12 mouse cellular contexts compared by ENCODE assay signal in the genomic region with DNA sequence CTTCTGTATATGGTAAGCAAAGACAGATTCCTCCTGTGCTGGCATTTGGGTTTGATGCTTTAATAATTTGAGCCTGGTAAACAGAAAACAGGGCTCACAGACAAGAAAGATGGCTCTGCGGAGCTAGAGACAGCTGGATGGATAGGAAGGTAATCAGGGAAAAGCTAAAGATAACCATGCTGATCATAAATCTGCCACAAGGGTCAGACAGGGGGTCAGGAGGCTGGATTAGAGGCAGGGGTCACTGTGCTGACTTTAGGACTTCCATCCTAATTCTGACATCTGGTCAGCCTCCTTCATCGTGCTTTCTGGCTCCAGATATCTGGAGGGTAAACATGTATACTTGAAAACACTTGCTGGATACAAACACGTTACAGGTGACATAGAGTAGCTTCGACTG.
"Had no signal": no experiment of that assay in that cellular context is flagged by ENCODE, and none has a peak within 500 bp of the region (broad histone marks: within the 10 kb centered on the region; RNA-seq: fewer than 3 reads in every experiment).

No protein-coding gene starts in this region.

- H3K4me1 ChIP-seq: neural tube, embryonic 12.5 days; stomach, embryonic 15.5 days had no signal

- DNase-seq: liver, postnatal 0 days; lung, embryonic 14.5 days; lung, postnatal 10 days; lung, postnatal 4 days; right cerebral cortex, postnatal 14 days; thymus, adult 2 months; thymus, postnatal 25 days; thymus, postnatal 4 days had no signal

- H3K4me3 ChIP-seq: midbrain, embryonic 13.5 days; midbrain, embryonic 15.5 days; neural tube, embryonic 12.5 days; stomach, embryonic 15.5 days had no signal
